Mouse (Mus musculus): ENCODE data around the gene Efna4.

Efna4 gene

GRCm38 (mm10) chr3:89331561-89331960 lies 6.3 kb downstream of the Efna4 start:
- DNase-seq (ENCODE audit: inconsistent ontology term): no peak

- no peak for DNase-seq (ENCODE audit: inconsistent ontology term)
These were observed 6.9 kb downstream of the Efna4 start for GRCm38 (mm10) chr3:89330948-89331347.

- DNase-seq (ENCODE audit: inconsistent ontology term): no peak
These were observed 7.5 kb downstream of the Efna4 start for GRCm38 (mm10) chr3:89330346-89330745.

DNA sequence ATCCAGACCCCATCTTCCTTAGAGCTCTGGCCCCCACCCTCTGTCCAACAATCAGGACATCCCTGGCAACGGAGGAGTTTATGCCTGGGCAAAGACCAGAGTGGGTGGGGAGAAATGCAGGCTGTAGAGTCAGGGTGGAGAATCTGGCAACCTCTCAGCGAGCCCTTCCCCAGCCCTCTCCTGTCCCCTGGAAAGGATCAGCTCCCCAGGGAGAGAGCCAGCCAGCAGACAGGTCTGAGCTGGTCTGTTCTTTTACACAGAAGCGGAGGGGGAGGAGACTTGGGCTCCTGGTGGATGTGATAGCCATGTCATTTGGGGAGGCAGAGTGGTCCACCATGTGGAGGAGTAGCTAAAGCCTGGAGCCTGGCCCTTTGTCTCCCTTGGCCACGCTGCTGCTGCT lies 9.2 kb downstream of the Efna4 start:
- no peak for DNase-seq (ENCODE audit: inconsistent ontology term)

DNA sequence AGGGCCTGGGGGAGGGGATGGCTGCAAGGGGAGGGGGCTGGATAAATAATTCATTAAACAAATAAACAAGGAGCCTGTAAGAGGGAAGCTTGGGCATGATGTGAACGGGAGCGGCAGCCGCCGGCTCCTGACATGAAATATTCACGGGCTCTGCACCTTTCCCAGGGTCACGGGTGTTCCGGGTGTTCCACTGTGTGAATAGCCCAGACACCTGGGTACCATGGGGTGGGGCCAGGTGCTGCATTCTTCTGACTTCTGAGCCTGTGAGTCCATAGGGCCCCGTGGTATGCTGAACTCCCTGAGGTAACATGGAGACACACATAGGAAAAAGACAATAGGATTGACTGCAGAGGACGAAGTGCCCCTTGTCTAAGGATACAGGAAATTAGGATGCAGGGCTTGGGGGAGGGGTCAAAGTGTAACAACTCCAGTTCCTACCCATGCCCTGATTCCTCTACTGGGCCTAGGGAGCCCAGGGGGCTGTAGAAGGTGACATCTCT lies 10.4 kb downstream of the Efna4 start:
- no peak for DNase-seq (ENCODE audit: inconsistent ontology term)

DNA sequence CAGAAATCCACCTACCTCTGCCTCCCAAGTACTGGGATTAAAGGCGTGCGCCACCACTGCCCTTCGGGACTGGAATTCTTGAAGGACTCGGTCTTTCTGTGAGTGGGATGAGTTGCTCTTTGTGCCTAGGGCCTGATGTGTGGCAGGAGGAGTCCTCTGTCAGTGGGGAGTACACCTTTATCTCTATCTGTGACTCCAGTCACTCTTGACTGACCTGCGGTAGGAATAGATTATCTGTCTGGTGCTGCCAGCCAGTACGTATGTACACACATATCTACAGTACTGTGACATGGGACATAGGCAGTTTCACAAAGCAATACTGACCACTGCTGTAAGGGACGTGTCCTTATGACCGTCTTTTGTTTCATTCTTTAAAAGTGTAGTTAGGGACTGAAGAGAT lies 11.9 kb downstream of the Efna4 start:
- DNase-seq (ENCODE audit: inconsistent ontology term): no peak

GRCm38 (mm10) chr3:89322514-89323165 lies 15.2 kb downstream of the Efna4 start, which contains the start of gene Efna3:
Efna3 (minus strand) TSS chr3:89322965.
- peak; percentile 85 for DNase-seq (ENCODE audit: inconsistent ontology term)

GRCm38 (mm10) chr3:89322131-89322500 lies 15.7 kb downstream of the Efna4 start:
- DNase-seq (ENCODE audit: inconsistent ontology term): no peak

- peak; percentile 29 for DNase-seq (ENCODE audit: inconsistent ontology term)
These were observed 16.4 kb downstream of the Efna4 start for GRCm38 (mm10) chr3:89321183-89322130.

DNA sequence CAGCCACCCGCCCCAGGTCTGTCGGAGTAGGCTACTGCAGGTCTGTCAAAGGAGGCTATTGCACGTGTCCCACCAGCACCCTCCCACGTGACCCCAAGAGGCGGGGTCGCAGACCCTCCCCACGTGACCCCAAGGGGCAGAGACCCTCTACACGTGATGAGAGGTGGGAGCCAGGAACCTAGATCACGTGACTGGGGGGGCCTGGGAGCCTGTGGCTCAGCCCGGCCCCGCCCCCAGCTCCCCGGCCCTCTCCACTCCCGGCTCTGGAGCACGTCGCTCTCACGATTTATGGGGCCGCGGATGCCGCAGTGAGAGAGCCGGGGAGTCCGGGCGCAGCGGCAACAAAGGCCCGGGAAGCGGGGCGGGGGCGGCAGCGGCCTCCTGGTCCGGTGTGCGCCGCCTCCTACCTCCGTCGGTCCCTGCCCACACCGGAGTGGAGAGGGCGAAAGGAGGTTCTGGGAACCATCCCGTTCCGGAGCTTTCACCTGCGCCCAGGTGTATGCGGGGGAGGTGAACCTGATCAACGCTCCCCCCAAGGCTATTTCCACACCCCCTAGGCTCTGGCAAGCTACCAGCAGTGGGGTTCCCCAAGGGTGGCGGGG lies 17.1 kb downstream of the Efna4 start:
- peak; percentile 49 for DNase-seq (ENCODE audit: inconsistent ontology term)

DNA sequence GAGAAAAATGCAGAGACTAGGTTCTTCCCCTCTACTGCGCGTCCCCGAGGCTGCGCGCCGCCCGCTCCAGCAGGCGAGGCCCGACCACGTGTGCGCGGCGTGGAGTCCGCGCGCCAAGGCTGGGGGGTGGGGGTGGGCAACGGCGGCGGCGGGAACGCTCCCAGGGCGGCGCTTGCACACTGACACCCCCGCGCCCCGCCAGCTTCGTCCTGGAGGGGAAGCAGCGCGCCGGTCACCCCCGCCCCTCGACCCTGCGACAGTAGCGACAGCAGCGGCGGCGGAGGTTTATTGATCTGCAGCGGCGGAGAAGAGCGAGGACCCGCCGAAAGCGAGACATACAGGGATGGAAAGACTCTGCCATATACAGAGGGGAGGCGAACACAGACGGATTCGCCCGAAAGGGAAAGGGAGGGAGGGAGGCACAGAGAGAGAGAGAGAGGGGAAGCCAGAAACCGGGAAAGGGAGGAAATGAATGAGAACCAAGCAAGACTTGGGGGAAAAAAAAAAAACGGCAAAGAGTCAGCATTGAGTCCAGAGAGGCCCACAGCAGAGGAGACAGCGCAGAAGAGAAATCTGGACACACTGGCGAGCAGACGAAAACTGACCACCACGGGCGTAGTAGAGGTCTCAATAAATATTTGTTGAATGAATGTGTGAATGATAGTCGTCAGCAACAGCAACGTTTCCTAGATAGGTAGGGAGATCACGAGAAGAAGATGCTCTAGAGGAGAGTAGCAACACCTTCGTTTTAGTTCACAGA lies 18.1 kb downstream of the Efna4 start:
- peak; percentile 34 for DNase-seq (ENCODE audit: inconsistent ontology term)

DNA sequence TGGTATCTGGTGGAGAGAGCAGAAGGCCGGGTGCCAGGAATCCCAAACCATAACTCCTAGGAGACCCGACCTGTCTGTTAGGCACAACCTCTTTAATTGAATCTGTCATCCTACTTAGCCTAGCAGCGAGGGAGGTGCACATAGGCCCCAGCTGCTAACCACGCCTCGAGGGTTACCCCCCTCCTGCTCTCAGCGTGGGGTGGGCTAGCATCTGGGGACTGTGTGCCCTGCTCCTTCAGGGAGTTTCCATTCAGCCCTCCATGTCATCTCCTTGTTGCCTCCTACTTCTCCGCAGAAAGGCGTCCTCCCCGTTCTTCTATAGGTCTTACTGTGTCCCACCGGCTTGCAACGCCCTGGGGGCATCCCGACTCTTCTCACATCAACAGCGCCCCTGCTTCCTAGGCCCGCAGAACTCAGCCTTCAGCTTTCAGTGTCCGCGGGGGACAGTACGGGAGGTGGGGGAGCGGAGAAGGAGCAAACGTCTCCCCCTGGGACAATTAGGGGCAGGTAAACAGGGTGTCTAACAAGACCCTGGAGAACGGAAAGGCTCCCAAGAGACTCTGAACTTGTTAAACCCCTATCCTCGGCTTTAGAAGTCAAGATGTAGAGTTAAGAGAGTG lies 18.7 kb downstream of the Efna4 start:
- DNase-seq (ENCODE audit: inconsistent ontology term): no peak

GRCm38 (mm10) chr3:89318316-89318715 lies 19.5 kb downstream of the Efna4 start:
- DNase-seq (ENCODE audit: inconsistent ontology term): no peak

DNA sequence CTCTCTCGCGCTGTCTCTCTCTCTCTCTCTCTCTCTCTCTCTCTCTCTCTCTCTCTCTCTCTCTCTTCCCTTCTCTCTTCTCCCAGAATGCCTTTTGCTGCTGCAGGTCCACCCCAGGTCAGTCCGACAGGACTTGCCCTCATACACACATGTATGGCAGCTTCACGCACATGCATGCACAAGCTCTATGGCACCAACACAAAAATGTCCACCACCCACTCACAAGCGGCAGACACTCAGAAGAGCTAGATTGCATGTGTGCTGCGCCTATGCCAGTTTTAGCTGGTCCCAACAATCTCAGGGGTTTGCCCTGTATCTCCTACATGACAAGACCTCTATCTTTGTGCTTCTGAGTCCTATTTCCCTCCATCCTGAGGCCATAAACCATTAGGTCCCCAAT lies 20.6 kb downstream of the Efna4 start:
- DNase-seq (ENCODE audit: inconsistent ontology term): no peak

- DNase-seq (ENCODE audit: inconsistent ontology term): peak; percentile 93
These were observed 21.0 kb downstream of the Efna4 start for GRCm38 (mm10) chr3:89316833-89317232.

DNA sequence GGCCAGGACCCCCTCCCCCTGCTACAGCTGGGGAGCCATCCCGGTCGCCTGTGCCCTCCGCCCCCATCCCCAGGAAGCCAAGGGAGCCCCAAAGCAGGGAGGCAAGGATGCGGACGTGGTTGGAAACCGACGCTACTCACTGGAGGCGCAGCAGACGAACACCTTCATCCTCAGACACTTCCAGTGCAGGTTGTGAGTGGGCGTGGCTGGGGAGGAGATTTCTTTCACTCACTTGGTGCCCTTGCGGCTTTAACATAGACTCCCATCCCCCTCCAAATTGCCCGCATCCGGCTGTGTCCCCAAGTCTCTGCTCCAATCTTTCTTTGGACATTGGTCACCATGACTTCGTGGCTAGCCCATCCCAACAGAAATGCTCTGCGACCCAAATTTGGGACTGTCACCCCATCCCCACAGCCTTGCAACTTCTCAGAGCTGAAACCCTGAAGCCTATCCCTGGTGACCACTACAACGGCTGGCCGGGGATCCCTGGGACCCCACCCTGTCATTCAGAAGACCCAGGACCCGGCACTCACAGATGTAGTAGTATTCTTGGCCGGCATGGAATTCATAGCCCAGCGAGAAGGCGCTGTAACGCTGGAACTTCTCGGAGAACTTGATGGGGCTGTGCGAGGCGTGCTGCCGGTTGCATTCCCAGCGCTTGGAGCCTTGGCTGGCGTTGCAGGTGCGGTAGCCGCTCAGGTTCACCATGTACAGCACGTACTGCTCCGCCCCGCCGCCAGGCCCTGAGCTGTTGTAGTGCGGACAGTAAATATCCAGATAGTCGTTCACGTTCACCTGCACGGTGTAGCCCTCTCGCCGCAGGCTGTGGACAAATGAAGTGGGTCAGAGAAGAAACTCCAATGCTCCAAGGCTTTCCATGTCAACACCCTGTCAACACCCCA lies 21.6 kb downstream of the Efna4 start:
- DNase-seq (ENCODE audit: inconsistent ontology term): peak; percentile 18

- DNase-seq (ENCODE audit: inconsistent ontology term): peak; percentile 91
These were observed 22.5 kb downstream of the Efna4 start for GRCm38 (mm10) chr3:89315195-89315929.

DNA sequence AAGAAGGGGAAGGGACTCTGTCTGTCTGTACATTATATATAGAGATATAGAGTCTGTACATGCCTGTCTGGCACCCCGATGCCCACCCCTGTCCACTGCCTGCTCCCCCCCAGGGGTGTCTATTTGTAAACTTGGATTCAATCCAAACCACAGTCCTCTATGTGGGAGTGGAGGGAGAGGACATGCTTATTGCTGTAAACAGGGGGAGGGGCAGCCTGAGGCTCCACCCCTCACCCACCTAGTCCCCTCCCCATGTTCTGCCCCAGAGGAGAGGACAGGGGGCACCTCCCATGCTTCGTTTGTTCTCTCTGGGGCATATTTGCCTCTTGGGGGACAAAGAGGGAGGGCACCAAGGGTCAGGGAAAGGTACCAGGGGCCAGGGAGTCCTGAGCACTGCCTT lies 23.0 kb downstream of the Efna4 start:
- DNase-seq (ENCODE audit: inconsistent ontology term): no peak

DNA sequence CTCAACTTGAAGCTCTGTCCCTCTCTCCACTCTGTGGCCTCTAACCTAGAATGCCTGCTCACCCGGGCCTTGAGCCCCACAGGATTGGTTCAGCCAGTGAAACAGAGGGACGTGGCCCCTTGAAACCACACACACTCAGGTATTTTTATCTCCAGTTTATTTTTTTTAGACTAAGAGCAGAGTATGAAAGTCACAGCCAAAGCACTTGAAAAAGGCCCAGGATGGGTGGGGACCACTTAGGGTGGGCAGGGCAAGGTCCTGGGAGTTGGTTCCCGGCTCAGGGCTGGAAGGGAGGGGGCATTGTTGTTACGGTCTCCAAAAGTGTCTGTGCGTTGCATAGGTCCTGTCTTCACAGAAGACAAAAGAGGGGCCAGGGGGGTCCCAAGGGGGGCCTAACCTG lies 23.5 kb downstream of the Efna4 start:
- no peak for DNase-seq (ENCODE audit: inconsistent ontology term)

All from Muller cell, postnatal 12 days (primary cell).